Mouse (Mus musculus) kidney, adult 8-10 months (tissue): ENCODE measurements at regions not wholly inside any gene's neighbourhood (a gene's known extent, or its start where the extent isn't known, plus 50 kb on each side); places are given as distances from the start of the nearest gene placed in this dataset.
"Not testable (repeated sequence)": the region's sequence is repeated elsewhere in the genome, so short reads cannot be mapped to it uniquely, and the experiment has no call there.

ENCODE experiments used
- DNase-seq, 2 experiments: peaks; one replicate each; pipeline ENCODE4 v3.0.0; 2022

DNA sequence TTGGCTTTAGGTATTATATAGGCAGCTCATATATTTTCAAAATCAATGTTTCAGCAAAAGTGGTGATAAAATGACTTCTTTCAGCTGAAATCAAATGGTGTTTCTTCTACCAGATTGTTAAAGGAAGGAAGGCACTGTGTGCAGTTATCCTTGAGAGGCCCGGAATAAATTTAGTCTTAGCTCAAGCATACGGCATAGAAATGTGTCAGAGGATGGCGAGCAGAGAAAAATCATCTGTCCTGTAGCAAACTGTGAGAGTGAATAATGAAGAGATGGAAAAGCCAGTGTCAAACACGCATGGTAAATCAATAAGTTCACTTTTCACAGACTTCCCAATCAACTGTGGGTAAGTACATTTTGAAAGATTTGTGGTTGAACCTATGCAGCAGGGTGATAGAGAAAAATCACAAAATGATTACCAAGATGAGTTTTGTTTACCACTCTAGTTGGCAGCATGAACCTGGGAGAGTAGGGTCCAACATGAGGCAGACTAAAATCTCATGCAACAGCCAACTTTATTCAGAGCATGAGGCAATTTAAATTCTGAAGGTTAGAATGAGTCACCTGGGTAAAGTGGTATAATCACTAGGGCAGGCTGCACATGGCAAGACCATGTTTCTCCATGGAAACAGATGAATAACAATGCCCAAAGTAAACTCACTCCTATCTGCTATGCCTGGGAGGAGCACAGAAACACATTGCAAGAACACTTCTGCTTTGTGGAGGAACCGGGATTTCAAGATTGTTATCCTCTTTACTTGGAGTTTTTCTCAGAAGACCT lies 55.7 kb downstream of the AI429214 start:
- no peak for DNase-seq

DNA sequence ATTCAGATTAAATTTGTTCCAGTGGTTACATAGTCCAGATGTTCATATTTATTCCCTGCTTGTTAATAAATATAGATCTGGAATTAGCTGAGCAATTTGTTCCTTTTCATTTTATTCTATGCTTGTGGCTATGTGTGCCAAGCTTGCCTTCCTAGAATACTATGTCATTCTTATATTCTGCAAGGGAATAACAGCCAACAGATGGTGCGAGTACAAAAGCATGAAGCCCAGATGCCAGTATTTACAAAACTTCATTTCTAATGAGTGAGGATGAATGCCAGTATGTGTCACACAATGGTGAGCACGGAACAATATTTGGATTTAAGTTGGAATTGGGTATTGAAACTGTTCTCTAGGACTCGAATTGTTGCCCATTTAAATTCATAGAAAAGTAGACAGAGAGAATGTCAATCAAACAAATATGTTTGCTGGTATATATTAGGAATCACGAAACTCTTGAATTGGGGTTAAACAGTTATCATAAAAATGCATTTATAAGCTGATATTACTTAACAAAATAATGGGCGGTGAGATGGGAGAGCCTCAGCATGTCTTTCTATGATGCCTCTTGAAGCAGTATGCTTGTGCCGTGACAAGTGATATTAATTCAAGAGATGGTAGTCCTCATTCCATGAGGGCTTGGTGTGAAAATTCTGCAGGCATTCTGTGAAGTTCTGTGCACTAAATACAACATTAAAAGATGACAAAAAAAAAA lies 56.7 kb downstream of the AI429214 start:
- DNase-seq = no peak

DNA sequence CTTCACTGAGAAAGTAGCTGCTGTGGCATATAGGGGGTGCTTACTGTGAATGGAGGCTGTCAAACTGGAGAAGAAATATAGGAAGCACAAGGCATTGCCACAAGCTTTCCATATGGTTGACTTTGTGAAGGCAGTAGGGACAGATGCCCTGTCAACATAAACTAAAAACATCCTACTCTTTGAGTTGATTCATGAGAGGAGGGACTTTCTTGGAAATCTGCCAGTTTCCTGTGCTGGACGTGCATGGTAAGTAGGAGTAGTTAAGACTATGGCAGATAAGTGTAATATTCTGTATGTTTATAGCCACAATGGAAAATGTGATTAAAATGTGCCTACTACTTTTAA lies 57.3 kb downstream of the AI429214 start:
- DNase-seq = no peak

DNA sequence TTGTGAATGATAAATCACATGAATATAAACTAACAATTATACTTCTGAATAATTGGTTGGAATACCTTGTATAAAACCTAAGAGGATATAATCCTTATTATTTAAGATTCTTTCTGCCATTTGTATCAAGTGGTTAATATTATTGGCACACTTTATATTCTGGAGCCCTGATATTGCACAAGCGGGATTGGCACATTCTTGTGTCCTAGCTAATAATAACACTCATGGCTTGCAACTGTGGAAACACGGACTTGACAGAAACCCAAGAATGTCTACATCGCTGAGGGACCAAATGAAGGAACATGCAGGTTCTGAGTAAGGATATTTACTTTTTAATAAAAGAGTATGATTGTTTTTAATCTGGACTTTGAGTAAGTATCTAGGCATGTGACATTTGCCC lies 63.0 kb downstream of the AI429214 start:
- DNase-seq = no peak

DNA sequence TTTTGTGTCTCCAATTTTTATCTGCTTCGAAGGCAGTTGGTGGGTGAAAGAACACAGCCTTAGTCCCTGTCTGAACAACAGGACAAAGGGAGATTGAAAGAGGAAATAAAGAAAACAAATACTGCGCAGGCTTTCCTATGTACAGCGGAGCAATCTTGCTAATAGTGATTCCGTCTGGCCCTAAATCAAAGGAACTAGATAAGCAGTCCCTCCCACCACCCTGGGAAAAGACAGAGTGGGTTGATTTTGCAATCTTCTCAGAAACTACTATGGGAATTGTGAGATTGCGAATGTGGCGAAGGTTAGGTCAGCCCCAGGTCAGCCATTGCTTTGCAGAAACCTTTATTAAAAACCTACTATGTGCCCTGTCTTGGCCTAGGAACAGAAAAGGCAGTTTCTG lies 65.0 kb downstream of the AI429214 start:
- DNase-seq = no peak

DNA sequence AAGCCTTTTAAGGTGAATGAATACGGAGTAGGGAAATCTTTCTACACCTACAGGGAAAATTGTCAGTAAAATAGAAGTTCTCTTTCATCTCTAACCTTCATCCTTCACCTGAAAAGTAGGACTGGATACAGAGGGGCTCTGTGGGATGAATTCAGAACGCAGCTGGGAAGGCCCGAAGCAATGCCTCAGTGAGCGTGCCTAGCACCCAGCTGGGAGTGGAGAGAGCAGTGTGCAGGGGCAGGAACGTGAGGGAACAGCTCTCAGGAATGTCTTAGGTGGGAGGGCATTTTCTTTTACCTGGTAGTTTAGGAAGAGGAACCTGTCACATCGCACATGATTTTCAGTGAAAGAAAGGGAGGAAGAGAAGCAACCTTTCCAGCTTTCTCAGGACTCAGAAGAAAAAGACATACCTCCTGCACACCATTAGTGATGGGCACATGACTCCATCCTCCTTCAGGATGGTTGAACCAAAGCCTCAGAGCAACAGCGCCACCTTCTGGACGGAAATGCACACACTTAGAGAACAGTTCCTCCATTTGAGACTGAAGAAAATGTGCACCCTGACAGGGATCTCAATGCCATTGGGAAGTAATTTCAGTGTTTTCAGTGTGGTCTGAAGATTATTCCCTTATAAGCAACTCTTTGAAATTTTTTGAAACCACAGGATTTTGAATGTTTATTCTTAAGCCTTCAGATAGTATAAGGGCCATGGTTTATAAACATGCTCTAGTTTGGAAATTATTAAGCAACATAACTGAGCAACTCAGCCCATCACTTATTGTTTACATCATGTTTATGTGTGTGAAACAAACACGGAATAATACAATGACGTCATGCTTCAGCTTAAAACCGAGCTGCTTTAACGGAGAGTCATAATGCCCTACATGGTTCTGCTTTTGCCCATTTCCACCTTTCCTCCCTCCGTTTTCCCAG lies 68.9 kb downstream of the AI429214 start:
- peak; percentile 15 to 61 for DNase-seq

DNA sequence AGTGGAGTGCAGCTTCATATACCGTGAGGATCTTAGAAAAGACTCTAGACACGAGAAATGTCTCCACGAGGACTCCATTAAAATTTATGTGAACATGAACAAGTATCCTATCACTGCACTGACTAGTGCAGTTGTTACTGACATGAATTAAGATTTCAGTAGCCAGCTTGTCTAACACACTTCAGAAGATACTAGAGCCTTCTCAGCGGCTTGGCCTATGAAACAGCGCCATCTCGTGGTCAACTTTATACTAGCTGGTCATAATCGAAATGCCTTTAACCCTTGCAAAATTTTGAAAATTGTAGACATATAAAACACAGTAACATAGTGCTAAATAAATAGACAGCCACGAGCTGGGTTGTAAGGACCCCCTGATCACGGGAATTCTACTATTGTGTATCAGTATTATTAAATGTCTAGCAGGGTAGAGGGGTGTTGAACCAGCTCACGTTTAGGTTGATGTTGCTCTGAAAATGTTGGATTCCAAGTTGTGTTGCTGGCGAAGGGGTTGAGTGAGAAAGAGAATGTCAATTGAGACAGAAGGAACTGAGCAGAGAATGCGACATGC lies 70.4 kb downstream of the AI429214 start:
- peak; percentile 18 to 75 for DNase-seq

DNA sequence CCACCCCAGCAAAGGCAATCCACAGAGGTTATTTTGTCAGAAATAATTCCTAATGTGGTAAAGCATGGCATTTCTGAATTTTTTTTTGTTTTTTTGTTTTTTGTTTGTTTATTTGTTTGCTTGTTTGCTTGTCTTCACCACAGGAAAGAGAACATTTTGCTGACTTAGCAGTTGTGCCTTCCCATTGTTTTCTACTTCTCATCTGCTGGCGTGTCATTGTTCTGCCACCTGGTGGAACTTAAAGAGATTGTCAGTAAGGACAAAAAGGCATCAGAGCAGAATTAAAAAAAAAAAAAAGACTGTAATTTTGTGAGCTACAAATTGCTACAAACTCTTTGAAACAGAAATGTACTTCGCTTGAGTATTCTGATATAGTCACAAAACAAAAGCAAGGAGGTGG lies 79.5 kb downstream of the AI429214 start:
- no peak for DNase-seq

DNA sequence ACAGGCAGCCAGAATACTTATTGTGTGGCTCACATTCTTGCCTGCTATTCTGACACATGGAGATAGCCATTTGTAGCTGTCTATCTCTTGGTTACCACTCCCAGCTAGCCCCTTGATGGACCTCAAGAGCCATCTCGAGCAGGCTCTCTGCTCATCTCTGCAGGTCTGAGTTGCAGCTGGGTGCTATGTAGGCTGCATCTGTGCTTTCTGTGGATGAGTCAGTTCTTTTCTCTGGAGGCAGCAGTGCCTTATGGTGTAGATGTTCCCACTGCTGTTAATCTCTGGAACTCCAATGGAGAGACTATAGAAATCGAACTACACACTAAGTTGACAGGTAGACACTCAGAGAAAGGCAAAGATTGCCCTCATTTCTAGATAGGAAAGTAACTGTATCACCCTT lies 106.3 kb downstream of the AI429214 start:
- DNase-seq = no peak

DNA sequence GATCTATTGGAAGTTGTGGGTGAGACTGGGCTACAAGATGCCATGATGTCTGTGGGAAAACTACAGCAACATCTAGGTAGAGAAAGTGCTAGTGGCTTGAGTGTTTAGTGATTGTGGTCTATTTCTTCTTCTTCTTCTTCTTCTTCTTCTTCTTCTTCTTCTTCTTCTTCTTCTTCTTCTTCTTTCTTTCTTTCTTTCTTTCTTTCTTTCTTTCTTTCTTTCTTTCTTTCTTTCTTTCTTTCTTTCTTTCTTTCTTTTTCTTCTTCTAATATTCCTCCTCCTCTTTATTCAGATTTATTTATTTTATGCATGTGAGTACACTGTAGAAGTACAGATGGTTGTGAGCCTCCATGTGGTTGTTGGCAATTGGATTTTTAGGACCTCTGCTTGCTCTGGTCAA lies 119.0 kb downstream of the AI429214 start:
- not testable (repeated sequence) for DNase-seq

DNA sequence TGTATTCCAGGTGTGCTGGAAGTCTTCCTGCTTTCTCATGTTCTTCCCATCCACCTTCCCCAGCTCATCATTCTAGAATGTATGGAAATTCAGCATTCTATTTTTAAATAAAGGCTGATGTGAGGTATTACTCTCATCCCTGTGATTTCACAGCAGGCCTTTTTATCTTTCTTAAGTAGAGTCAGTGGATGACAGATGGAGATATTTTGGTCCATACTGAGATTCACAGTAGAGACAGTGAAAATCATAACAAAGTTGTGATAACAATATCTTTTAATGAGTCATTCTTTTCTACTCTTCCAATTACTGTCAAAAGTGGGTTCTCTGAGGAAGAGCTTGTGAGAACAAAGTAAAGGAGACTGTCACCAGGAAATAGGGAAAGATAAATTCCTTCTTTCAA lies 132.4 kb downstream of the AI429214 start:
- DNase-seq = no peak

DNA sequence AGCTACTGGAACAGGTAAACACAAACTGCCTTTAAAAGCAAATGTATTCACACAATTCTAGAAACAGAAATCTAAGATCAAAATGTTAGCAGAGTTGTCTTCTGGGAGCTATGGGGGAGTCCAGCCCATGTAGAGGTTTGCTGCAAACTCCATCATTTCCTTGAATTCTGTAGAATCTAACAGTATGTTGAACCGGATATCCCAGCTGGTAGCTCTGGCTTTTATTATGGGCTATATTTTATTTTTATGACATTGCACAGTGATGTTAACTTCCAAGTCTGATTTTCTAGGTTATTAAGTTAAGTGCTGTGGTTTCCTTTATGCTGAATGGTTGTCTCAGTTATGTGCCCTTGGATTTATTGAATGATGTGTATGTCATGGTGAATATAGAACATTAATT lies 136.3 kb downstream of the AI429214 start:
- no peak for DNase-seq

DNA sequence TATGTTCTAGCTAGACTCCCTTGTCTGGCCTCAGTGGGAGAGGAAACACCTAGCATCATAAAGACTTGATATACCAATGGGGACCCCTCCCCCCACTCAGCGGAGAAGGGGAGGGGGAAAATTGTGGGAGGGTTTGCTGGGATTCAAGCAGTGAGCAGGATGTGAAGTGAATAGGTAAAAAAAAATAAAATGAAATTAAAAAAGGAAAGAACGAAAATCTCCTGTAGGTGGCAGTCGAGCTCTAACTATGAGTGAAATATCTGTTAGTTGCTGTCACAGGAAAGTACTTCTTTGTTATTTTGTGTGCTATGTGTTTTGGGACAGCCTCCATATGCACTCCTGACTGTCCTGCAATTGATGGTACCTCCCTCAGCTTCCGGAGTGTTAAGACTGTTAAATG lies 138.6 kb downstream of the AI429214 start:
- peak; percentile 2 to 4 for DNase-seq

DNA sequence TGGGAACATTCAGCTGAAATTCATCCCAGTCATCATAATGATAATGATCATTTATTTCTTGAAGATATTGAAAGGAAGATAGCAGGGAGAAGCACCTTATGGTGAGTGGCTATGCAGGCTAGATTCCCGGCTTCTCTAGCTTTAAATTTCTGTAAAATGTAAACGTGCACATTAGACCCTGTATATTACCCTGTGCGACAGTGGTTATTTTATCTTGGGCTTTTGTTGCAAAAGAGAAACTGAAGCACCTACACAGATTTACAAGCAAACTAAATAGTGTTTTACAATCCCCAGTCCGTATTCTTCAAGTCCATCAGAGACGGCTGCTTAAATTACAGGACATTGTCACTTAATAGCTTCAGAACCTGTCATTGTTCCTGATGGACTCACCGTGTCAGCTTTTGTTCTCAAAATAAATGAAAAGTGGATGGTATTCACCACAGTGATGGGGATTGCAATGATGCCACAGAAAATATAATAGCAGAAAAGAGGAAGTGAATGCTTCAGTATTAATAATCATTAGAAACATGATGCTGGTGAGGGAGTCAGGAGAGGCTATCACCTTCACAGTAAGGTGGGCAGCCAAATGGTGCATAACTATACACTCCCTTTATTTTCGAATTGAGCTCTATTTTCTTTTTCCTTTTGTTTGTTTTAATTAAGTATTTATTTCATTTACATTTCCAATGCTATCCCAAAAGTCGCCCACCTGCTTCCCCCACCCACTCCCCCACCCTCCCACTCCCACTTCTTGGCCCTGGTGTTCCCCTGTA lies 141.0 kb downstream of the AI429214 start:
- DNase-seq = no peak

DNA sequence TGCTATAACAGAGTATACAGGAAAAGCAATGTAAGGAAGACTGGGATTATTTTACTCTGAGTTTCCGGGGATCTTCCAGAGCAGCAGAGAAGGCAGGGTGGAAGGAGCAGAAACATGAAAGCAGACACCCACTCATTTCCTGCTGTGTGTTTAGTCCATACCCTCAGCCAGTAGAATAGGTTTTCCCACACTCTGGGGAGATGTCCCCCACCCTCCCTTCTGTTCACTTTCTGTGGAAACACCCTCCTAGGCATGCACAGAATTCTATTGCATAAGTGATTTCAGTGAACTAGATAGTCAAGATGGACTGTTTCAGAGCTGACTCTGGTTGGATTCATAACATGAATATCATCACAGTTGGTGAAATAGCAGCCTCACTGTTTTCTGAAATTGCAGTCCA lies 156.9 kb downstream of the AI429214 start:
- no peak for DNase-seq

DNA sequence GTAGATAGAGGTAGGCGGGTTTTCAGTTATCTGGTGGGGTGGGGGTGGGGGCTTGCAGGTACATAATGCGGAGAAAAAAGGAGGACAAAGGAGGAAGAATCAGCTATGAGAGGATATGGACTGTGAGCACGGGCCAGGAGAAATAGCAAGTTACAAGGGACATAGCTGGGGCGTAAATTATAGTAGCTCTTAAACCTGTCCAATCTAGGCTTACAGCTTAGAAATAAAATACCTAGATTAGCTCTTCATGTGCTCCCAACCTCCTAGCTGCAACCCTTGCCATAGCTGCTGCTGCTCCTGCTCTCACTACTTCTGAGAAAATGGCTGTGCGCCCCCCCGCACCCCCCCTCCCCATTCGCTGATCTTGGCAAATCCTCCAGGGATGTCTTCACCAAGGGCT lies 161.0 kb downstream of the AI429214 start:
- DNase-seq = no peak

DNA sequence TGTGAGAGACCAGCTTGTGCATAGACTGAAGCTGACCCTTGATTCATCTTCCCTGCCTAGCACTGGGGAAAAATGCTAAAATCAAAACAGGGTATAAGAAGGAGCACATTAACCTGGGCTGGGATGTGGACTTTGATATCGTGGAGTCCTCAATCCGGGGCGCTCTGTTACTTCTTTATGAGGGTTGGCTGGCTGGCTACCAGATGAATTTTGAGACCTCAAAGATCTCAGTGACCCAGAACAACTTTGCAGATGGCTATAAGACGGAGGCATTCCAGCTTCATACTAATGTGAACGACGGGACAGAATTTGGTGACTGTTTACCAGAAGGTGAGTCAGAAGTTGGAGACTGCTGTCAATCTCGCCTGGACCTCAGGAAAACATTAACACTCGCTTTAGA lies 161.5 kb downstream of the AI429214 start:
- peak; percentile 52 to 70 for DNase-seq

DNA sequence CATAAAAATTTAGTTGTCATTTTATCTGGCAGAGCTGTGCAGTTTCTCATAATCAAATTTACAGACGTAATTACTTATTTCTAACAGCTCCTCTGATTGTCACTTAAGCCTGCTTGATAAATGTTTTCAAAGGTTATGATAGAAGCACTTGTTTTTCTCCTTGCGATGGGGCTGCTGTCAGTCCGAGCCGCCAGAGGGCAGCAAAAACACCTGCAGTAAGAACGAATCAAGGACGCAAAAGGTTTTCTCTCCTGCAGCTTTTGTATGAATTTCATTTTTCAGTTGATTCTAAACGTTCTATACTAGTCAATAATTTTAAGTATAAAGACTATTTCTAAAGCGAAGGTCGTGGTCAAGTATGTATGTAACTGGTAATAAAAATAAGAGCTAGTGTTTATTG lies 166.1 kb downstream of the AI429214 start:
- peak; percentile 37 to 74 for DNase-seq

DNA sequence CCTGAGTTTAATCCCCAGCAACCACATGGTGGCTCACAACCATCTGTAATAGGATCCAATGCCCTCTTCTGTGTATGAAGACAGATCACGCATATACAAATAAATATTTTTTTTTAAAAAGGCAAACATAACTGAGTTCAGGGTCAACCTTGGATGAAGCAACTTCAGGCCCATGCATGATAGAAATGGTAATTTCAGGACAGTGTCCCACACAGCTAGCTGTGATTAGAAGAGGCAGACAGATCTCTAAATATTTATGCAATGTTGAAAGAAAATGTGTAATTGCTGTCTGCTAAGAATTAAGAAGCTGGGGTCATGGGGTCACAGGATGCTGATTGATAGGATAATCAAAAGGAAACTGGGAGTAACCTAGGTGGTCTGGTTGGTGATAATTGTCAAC lies 203.5 kb downstream of the AI429214 start:
- DNase-seq = no peak

DNA sequence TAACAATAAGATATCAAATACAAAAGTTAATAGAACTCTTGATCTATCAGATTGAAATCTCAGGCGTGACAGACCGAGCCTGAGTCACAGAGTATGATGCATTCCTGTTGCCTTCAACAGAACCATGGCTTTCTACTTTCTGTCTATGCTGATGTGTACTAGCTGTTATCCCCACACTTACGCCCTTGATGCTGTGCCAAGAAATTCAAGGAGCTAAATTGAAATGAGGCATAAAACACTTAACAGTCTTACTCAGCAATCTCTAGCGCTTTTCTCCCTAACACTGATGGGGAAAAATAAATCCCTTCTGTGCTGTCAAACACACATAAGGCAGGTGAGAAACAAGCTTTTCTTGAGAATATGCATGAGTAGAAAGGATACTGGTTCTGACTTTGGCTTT lies 222.5 kb downstream of the AI429214 start:
- DNase-seq = no peak

DNA sequence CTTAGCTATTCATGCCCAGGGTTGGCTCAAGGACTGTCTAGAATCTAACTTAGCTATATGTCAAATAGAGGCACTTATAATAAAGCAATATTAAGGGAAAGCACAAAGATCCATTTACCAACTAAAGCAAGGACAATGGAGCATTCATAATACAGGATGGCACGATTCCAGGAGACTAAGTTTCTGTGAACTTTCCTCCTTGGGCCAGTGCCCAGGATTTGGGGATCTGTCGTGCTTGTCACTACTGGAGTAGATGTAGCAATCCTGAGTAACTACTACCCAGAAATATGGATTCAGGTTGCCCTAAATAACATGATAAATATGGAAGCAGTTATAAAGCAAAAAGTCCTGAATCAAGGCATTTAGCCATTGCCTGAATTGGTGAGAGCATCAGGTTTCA lies 233.7 kb downstream of the AI429214 start:
- peak; percentile 1 to 9 for DNase-seq

DNA sequence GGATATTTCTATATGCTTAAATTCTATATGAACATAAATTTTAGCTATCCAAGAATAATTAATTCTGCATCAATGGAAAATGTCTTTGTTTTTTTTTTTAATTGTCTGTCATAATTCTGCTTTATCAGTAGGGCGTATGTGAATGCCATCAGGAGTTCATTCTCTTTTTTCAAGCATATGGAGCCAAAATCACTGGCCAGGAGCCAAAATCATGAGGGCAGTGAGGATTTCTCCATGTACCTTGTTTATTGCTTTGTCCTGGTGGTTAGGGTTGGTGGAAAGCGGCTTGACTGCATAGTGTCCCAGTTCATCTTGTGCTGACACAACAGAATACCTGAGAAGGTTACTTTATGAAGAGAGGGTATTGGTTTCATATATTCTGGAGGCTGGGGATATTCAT lies 243.9 kb downstream of the AI429214 start:
- DNase-seq = no peak
